Mouse (Mus musculus) liver, adult 2 months (tissue): ENCODE measurements around the gene Rhbdd3.
"Not testable (repeated sequence)": the region's sequence is repeated elsewhere in the genome, so short reads cannot be mapped to it uniquely, and the experiment has no call there.

ENCODE experiments used
- CTCF ChIP-seq: fragments of 200-500 bp; IDR thresholded peaks from 2 replicates; pipeline ENCODE4 v1.5.1; 2011; ENCODE audit warnings: low read depth, low read length, control low read depth
- POLR2A ChIP-seq: fragments of 200-500 bp; IDR thresholded peaks from 2 replicates; pipeline ENCODE4 v1.6.1; 2011; ENCODE audit warnings: low read length, control low read depth; ENCODE audit not compliant: insufficient read depth; ENCODE audit errors: extremely low read depth

GRCm38 (mm10) chr11:5076843-5077242 is 21.9 kb upstream of the Rhbdd3 start:
- not testable (repeated sequence) for TF ChIP-seq POLR2A, CTCF
